Mouse (Mus musculus): ENCODE results near the gene Zpr1. TPM values are rescaled to one million over a fixed set of nuclear protein-coding genes. Genes with fewer than 3 reads are reported as not detected.

Zpr1 gene
- polyA plus RNA-seq, 1 experiment from 2014 or later = 55.9 TPM

DNA sequence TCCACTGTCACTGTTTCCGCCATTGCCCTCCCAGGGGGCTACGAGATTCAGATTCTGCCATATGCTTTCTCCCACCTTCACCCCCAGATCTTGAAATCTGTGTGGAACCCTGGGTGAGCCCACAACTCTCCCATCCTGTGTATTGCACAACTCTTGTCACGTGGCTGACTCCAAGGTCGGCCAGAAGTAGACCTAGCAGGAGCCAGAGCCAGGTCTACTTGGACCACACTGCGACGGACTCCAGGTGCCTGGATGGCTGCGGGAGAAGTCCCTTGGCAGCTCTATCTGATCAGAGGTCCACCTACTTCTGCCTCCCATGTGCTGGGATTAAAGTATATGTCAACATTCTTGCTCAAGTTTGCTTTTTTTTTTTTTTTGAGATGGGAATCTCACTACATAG lies 11.7 kb upstream of the Zpr1 start:
- no peaks in the 10 kb centered on the region for H3K4me1 ChIP-seq (replicated peaks)
- no peak overlapping the region for H3K4me3 ChIP-seq (replicated peaks)
- peaks cover 2% of the 10 kb centered on the region; the same call in 1 of the 2 replicates for H3K27me3 ChIP-seq
- no peak for ATAC-seq (ENCODE audit: insufficient number of reproducible peaks, insufficient read depth, low FRiP score, low TSS enrichment, low read depth)
- H3K9ac ChIP-seq (replicated peaks) = no peak overlapping the region
- H3K36me3 ChIP-seq = no peaks in the 10 kb centered on the region
- H3K9me3 ChIP-seq = no peaks in the 10 kb centered on the region
- H3K4me2 ChIP-seq = no peak overlapping the region
- no peak overlapping the region for H3K27ac ChIP-seq
- 89% methylated on average over 7 of the region's 7 CpGs for WGBS

GRCm38 (mm10) chr9:46268343-46268873 lies 4.5 kb upstream of the Zpr1 start, which contains the start of gene Apoa5:
TSS of gene Apoa5 (plus strand) at chr9:46268633.
- H3K36me3 ChIP-seq = no peaks in the 10 kb centered on the region
- peaks cover 8% of the 10 kb centered on the region for H3K4me1 ChIP-seq (replicated peaks)
- H3K9me3 ChIP-seq = no peaks in the 10 kb centered on the region
- no peak within 1 kb of the TSS for H3K4me3 ChIP-seq (replicated peaks)
- H3K27me3 ChIP-seq = peaks cover 37% of the 10 kb centered on the region
- WGBS = 42% methylated on average over 7 of the region's 7 CpGs
- H3K9ac ChIP-seq (replicated peaks) = no peak within 1 kb of the TSS
- H3K4me2 ChIP-seq = no peak within 1 kb of the TSS
- no peak for ATAC-seq (ENCODE audit: insufficient number of reproducible peaks, insufficient read depth, low FRiP score, low TSS enrichment, low read depth)
- H3K27ac ChIP-seq = no peak within 1 kb of the TSS

- Histone ChIP-seq H3K27me3 (peaks cover 37% of the 10 kb centered on the region), H3K4me1 (replicated peaks) (peaks cover 15% of the 10 kb centered on the region), H3K4me2 (no peak overlapping the region), H3K27ac (no peak overlapping the region), H3K9ac (replicated peaks) (no peak overlapping the region), H3K9me3 (no peaks in the 10 kb centered on the region), H3K36me3 (no peaks in the 10 kb centered on the region), H3K4me3 (replicated peaks) (no peak overlapping the region)
- 90% methylated on average over 5 of the region's 5 CpGs for WGBS
- no peak for ATAC-seq (ENCODE audit: insufficient number of reproducible peaks, insufficient read depth, low FRiP score, low TSS enrichment, low read depth)
These were observed 3.7 kb upstream of the Zpr1 start for GRCm38 (mm10) chr9:46269125-46269524.

DNA sequence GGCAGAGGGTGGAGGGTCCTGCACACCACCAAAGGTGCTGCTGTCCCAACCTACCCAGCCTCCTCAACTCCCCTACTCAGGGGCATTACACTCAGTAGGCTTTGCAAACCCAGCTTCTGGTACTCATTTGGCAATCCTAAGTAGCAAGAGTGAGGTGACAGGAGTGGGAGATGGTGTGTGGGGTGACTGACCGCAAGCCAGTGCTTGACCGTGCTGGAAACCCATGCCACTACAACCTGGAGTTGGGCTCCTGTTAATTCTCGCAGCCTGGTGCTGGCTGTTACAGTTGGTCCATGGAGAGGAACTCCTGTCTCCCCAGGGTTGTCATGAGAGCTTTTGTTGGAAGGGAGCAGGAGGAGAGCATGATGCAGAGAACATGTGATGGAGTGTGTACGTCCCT lies 2.1 kb upstream of the Zpr1 start:
- H3K27ac ChIP-seq = no peak overlapping the region
- H3K4me1 ChIP-seq (replicated peaks) = peaks cover 18% of the 10 kb centered on the region
- 93% methylated on average over 4 of the region's 4 CpGs for WGBS
- no peak overlapping the region for H3K4me3 ChIP-seq (replicated peaks)
- H3K9me3 ChIP-seq = no peaks in the 10 kb centered on the region
- H3K4me2 ChIP-seq = 0 out of 2 replicates have a peak overlapping the region, but pooled peaks have one; percentile 48
- no peak overlapping the region for H3K9ac ChIP-seq (replicated peaks)
- peaks cover 16% of the 10 kb centered on the region for H3K36me3 ChIP-seq
- peaks cover 37% of the 10 kb centered on the region for H3K27me3 ChIP-seq
- ATAC-seq (ENCODE audit: insufficient number of reproducible peaks, insufficient read depth, low FRiP score, low TSS enrichment, low read depth) = no peak

- Histone ChIP-seq H3K36me3 (peaks cover 29% of the 10 kb centered on the region), H3K4me2 (peak overlapping the region; percentile 95; the same call in 1 of the 2 replicates), H3K4me1 (replicated peaks) (peaks cover 18% of the 10 kb centered on the region), H3K27me3 (peaks cover 37% of the 10 kb centered on the region), H3K27ac (no peak overlapping the region), H3K9ac (replicated peaks) (no peak overlapping the region), H3K9me3 (no peaks in the 10 kb centered on the region), H3K4me3 (replicated peaks) (peak overlapping the region; percentile 89; the same call in 1 of the 2 replicates)
- 88% methylated on average over 9 of the region's 9 CpGs for WGBS
- ATAC-seq (ENCODE audit: insufficient number of reproducible peaks, insufficient read depth, low FRiP score, low TSS enrichment, low read depth) = no peak
These were observed 794 bp upstream of the Zpr1 start for GRCm38 (mm10) chr9:46272070-46272469.

DNA sequence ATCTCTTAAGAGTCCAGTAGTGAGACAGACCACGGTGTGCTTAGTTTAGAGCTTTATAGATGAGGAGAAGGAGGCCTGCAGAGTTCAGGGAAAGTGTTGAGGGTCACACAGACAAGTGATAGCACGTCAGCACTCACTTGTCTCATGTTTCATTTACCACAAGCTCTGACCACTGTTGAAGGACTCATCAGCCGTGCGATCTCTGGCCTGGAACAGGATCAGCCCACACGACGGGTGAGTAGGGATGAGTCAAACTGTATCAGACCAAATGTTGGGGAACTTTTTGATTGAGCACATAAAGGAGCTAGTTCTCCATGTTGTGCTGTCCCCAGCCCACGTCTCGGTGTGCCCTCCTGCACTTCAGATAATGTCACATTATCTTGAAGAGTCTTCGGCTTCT lies 1.6 kb downstream of the Zpr1 start:
- no peak overlapping the region for H3K4me2 ChIP-seq
- WGBS = 89% methylated on average over 9 of the region's 9 CpGs
- no peak for ATAC-seq (ENCODE audit: insufficient number of reproducible peaks, insufficient read depth, low FRiP score, low TSS enrichment, low read depth)

GRCm38 (mm10) chr9:46282631-46283436 lies 10.0 kb downstream of the Zpr1 start, which contains the start of gene Bud13:
TSS of gene Bud13 (plus strand) at chr9:46283008.
- peaks cover 61% of the 10 kb centered on the region for H3K36me3 ChIP-seq
- ATAC-seq (ENCODE audit: insufficient number of reproducible peaks, insufficient read depth, low FRiP score, low TSS enrichment, low read depth) = peak; percentile 92
- peaks cover 17% of the 10 kb centered on the region for H3K4me1 ChIP-seq (replicated peaks)
- peak within 1 kb of the TSS; percentile 87 for H3K4me3 ChIP-seq (replicated peaks)
- H3K9me3 ChIP-seq = no peaks in the 10 kb centered on the region
- peak within 1 kb of the TSS; percentile 91 for H3K27ac ChIP-seq
- under 1% methylated on average over 55 of the region's 55 CpGs for WGBS
- H3K9ac ChIP-seq (replicated peaks) = peak within 1 kb of the TSS; percentile 93
- peak within 1 kb of the TSS; percentile 69 for H3K4me2 ChIP-seq
- no peaks in the 10 kb centered on the region for H3K27me3 ChIP-seq

More for the DNA sequence above, 1.6 kb downstream of the Zpr1 start:
- H3K27ac ChIP-seq = no peak overlapping the region
- H3K9ac ChIP-seq (replicated peaks) = no peak overlapping the region
- H3K4me1 ChIP-seq (replicated peaks) = peaks cover 18% of the 10 kb centered on the region
- no peaks in the 10 kb centered on the region for H3K9me3 ChIP-seq
- peaks cover 50% of the 10 kb centered on the region for H3K36me3 ChIP-seq
- peaks cover 21% of the 10 kb centered on the region for H3K27me3 ChIP-seq
- H3K4me3 ChIP-seq (replicated peaks) = 0 out of 2 replicates have a peak overlapping the region, but pooled peaks have one; percentile 9

DNA sequence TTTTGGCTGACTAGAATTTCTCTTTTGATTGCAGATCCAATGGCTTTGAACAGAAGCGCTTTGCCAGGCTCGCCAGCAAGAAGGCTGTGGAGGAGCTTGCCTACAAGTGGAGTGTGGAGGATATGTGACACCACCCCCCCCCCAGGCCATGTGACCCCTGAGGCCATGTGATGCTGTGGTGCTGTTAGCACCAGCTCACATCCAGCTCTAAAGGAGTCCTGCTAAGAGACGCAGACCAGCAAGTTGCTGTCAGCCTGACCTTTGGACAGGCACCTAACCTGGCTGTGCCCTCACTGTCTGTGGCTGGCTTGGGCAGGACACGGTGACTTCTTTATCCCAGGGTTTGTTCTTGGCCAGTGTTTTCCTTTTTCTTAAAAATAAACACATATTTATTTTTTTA lies 25.5 kb downstream of the Zpr1 start:
- Histone ChIP-seq H3K4me3 (replicated peaks) (no peak overlapping the region), H3K36me3 (peaks cover 61% of the 10 kb centered on the region), H3K27me3 (no peaks in the 10 kb centered on the region), H3K4me1 (replicated peaks) (no peaks in the 10 kb centered on the region), H3K27ac (no peak overlapping the region), H3K9ac (replicated peaks) (no peak overlapping the region), H3K4me2 (no peak overlapping the region), H3K9me3 (no peaks in the 10 kb centered on the region)
- 86% methylated on average over 4 of the region's 4 CpGs for WGBS
- no peak for ATAC-seq (ENCODE audit: insufficient number of reproducible peaks, insufficient read depth, low FRiP score, low TSS enrichment, low read depth)

DNA sequence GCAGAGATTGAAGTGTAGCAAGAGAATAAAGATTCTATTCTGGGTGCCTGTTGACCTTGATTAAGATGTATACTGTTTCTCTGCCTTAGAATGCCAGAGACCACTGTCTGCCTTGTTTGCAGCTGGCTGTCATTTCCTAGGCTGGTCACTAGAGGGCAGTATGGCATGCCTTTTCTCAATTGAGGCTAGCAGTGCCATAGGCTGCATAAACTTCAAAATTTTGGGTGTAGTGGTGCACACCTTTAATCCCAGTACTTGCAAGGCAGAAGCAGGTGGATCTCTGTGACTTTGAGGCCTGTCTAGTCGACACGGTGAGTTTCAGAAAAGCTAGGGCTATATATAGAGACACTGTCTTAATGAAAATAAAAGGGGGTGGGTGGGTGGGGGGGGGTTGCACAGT lies 29.3 kb downstream of the Zpr1 start:
- Histone ChIP-seq H3K4me2 (no peak overlapping the region), H3K9ac (replicated peaks) (no peak overlapping the region), H3K4me3 (replicated peaks) (no peak overlapping the region), H3K4me1 (replicated peaks) (no peaks in the 10 kb centered on the region), H3K9me3 (no peaks in the 10 kb centered on the region), H3K36me3 (peaks cover 28% of the 10 kb centered on the region), H3K27me3 (peaks cover 5% of the 10 kb centered on the region; the same call in 1 of the 2 replicates), H3K27ac (no peak overlapping the region)
- WGBS = 19% methylated on average over 2 of the region's 2 CpGs
- no peak for ATAC-seq (ENCODE audit: insufficient number of reproducible peaks, insufficient read depth, low FRiP score, low TSS enrichment, low read depth)

DNA sequence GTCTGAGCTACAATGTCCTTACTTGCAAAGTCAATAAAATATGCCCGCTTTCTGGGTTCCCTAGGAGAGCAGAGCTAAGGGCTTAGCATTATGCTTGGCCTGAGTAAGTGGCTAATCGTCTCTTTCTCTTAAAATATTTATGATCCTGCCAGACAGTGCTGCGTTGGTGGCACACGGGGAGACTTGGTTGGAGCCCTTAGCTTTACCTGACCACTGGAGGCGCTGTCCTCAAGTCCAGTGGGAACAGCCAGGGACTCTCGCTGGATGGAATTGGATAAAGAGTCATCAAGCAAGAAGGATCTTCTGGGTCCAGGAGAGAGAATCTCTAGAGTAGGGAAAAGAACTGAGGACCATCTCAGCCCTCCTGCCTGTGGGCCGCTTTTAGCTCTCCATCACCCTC lies 36.3 kb downstream of the Zpr1 start:
- Histone ChIP-seq H3K4me3 (replicated peaks) (no peak overlapping the region), H3K9ac (replicated peaks) (no peak overlapping the region), H3K4me2 (0 out of 2 replicates have a peak overlapping the region, but pooled peaks have one; percentile 2), H3K4me1 (replicated peaks) (peaks cover 19% of the 10 kb centered on the region), H3K36me3 (no peaks in the 10 kb centered on the region), H3K27ac (peak overlapping the region; percentile 45; the same call in 1 of the 2 replicates), H3K9me3 (no peaks in the 10 kb centered on the region), H3K27me3 (peaks cover 10% of the 10 kb centered on the region; the same call in 1 of the 2 replicates)
- no peak for ATAC-seq (ENCODE audit: insufficient number of reproducible peaks, insufficient read depth, low FRiP score, low TSS enrichment, low read depth)
- WGBS = 10% methylated on average over 7 of the region's 7 CpGs

DNA sequence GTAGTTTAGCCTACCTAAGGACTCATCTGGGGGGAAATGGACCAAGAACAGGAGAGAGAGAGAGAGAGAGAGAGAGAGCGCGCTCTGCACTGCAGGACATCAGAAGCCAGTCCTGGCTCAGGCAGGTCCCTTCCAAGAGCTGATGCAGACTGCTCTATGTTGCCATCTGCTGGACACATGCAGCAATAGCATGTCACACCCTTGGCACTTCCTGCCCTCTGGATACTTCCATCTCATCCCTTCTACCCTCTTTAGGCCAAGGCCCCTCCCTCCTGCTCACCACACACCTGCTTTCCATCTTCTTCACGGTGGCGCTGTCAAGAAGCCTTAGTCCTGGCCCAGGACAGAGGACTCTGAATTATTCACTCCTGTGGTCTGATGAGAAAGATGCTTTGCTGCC lies 41.6 kb downstream of the Zpr1 start:
- Histone ChIP-seq H3K9me3 (peaks cover 4% of the 10 kb centered on the region; the same call in 1 of the 2 replicates), H3K4me1 (replicated peaks) (peaks cover 23% of the 10 kb centered on the region), H3K4me2 (no peak overlapping the region), H3K9ac (replicated peaks) (no peak overlapping the region), H3K4me3 (replicated peaks) (no peak overlapping the region), H3K27me3 (peaks cover 7% of the 10 kb centered on the region; the same call in 1 of the 2 replicates), H3K36me3 (no peaks in the 10 kb centered on the region), H3K27ac (no peak overlapping the region)
- WGBS = 3% methylated on average over 4 of the region's 4 CpGs
- peak; percentile 16; the same call in 1 of the 2 replicates for ATAC-seq (ENCODE audit: insufficient number of reproducible peaks, insufficient read depth, low FRiP score, low TSS enrichment, low read depth)

All from limb, embryonic 12.5 days (tissue).